Mouse (Mus musculus) megakaryocyte, embryonic 14.5 days (primary cell): ENCODE measurements around the gene Dact2.

Source experiments
- FLI1 ChIP-seq: IDR thresholded peaks from 2 replicates; pipeline ENCODE4 v1.6.1; 2012; ENCODE audit warnings: low read length, inconsistent platforms, mixed read lengths
- GATA1 ChIP-seq: IDR thresholded peaks from 3 replicates; pipeline ENCODE4 v1.6.1; 2012; ENCODE audit warnings: mixed read lengths, low read length, inconsistent platforms, borderline replicate concordance

GRCm38 (mm10) chr17:14247931-14248330, 43.8 kb upstream of the Dact2 start:
- TF ChIP-seq FLI1 (no peak), GATA1 (no peak)
